Mouse (Mus musculus) liver, adult 2 months (tissue): Measurements from ENCODE around the gene 4930426L09Rik.

Experiments used
- CTCF ChIP-seq: fragments of 200-500 bp; IDR thresholded peaks from 2 replicates; pipeline ENCODE4 v1.5.1; 2011; ENCODE audit warnings: low read depth, low read length, control low read depth
- POLR2A ChIP-seq: fragments of 200-500 bp; IDR thresholded peaks from 2 replicates; pipeline ENCODE4 v1.6.1; 2011; ENCODE audit warnings: low read length, control low read depth; ENCODE audit not compliant: insufficient read depth; ENCODE audit errors: extremely low read depth

GRCm38 (mm10) chr2:19016839-19017238 is 18.7 kb downstream of the 4930426L09Rik start:
- no peak for TF ChIP-seq CTCF
- no peak for TF ChIP-seq POLR2A
